Mouse (Mus musculus): ENCODE results near the gene Dcbld1.
"Not testable (repeated sequence)": the region's sequence is repeated elsewhere in the genome, so short reads cannot be mapped to it uniquely, and the experiment has no call there.

Dcbld1 gene

GRCm38 (mm10) chr10:52260209-52260608 lies 26.8 kb downstream of the Dcbld1 start:
- DNase-seq (ENCODE audit: low spot score in 2 of 2), result no peak

- no peak for DNase-seq (ENCODE audit: low spot score in 2 of 2)
Measured at GRCm38 (mm10) chr10:52264162-52264561, 30.7 kb downstream of the Dcbld1 start.

GRCm38 (mm10) chr10:52268879-52269278 lies 35.5 kb downstream of the Dcbld1 start:
- DNase-seq (ENCODE audit: low spot score in 2 of 2), result no peak

GRCm38 (mm10) chr10:52271385-52271784 lies 38.0 kb downstream of the Dcbld1 start:
- DNase-seq (ENCODE audit: low spot score in 2 of 2), result no peak

GRCm38 (mm10) chr10:52273012-52273411 lies 39.6 kb downstream of the Dcbld1 start:
- no peak for DNase-seq (ENCODE audit: low spot score in 2 of 2)

GRCm38 (mm10) chr10:52274001-52274909 lies 40.8 kb downstream of the Dcbld1 start:
- DNase-seq (ENCODE audit: low spot score in 2 of 2), result no peak

- DNase-seq (ENCODE audit: low spot score in 2 of 2), result no peak
Measured at GRCm38 (mm10) chr10:52274910-52275604, 41.6 kb downstream of the Dcbld1 start.

- DNase-seq (ENCODE audit: low spot score in 2 of 2), result no peak
Measured at GRCm38 (mm10) chr10:52276579-52276978, 43.2 kb downstream of the Dcbld1 start.

- not testable (repeated sequence) for DNase-seq (ENCODE audit: low spot score in 2 of 2)
Measured at GRCm38 (mm10) chr10:52277564-52277963, 44.1 kb downstream of the Dcbld1 start.

GRCm38 (mm10) chr10:52278011-52278434 lies 44.6 kb downstream of the Dcbld1 start:
- no peak for DNase-seq (ENCODE audit: low spot score in 2 of 2)

- DNase-seq (ENCODE audit: low spot score in 2 of 2), result no peak
Measured at GRCm38 (mm10) chr10:52278866-52279265, 45.4 kb downstream of the Dcbld1 start.

GRCm38 (mm10) chr10:52279876-52280275 lies 46.5 kb downstream of the Dcbld1 start:
- DNase-seq (ENCODE audit: low spot score in 2 of 2), result no peak

- DNase-seq (ENCODE audit: low spot score in 2 of 2), result no peak
Measured at GRCm38 (mm10) chr10:52280623-52281022, 47.2 kb downstream of the Dcbld1 start.

GRCm38 (mm10) chr10:52281337-52281736 lies 47.9 kb downstream of the Dcbld1 start:
- no peak for DNase-seq (ENCODE audit: low spot score in 2 of 2)

GRCm38 (mm10) chr10:52284578-52284977 lies 51.2 kb downstream of the Dcbld1 start:
- DNase-seq (ENCODE audit: low spot score in 2 of 2), result peak in 1 of 2 experiments; percentile 17

- no peak for DNase-seq (ENCODE audit: low spot score in 2 of 2)
Measured at GRCm38 (mm10) chr10:52287852-52288533, 54.6 kb downstream of the Dcbld1 start.

- DNase-seq (ENCODE audit: low spot score in 2 of 2), result no peak
Measured at GRCm38 (mm10) chr10:52289261-52289660, 55.8 kb downstream of the Dcbld1 start.

GRCm38 (mm10) chr10:52292391-52292790 lies 59.0 kb downstream of the Dcbld1 start:
- DNase-seq (ENCODE audit: low spot score in 2 of 2), result not testable (repeated sequence)

- no peak for DNase-seq (ENCODE audit: low spot score in 2 of 2)
Measured at GRCm38 (mm10) chr10:52293921-52294577, 60.6 kb downstream of the Dcbld1 start.

GRCm38 (mm10) chr10:52295934-52296333 lies 62.5 kb downstream of the Dcbld1 start:
- DNase-seq (ENCODE audit: low spot score in 2 of 2), result no peak

- not testable (repeated sequence) for DNase-seq (ENCODE audit: low spot score in 2 of 2)
Measured at GRCm38 (mm10) chr10:52298568-52298967, 65.1 kb downstream of the Dcbld1 start.

GRCm38 (mm10) chr10:52301766-52302165 lies 68.3 kb downstream of the Dcbld1 start:
- no peak for DNase-seq (ENCODE audit: low spot score in 2 of 2)

Data from spleen, postnatal 10 days (tissue).